Mouse (Mus musculus) gastrocnemius, postnatal 25 days (tissue): ENCODE measurements around the gene Olfr17. TPM values are rescaled to one million over a fixed set of nuclear protein-coding genes. Genes with fewer than 3 reads are reported as not detected.
"Not testable (repeated sequence)": the region's sequence is repeated elsewhere in the genome, so short reads cannot be mapped to it uniquely, and the experiment has no call there.

Source experiments
- DNase-seq: peaks from one replicate; pipeline ENCODE4 v3.0.0; 2022
- long read RNA-seq, 2 experiments: library from polyadenylated mRNA; stranded (forward); transcript quantifications; one replicate each; pipeline ENCODE4 v2.0.0; 2021
- total RNA-seq, 2 experiments: library from RNA; stranded (reverse); gene quantifications; 1 replicate in 1 of 2; 2 replicates in 1 of 2; pipeline ENCODE4 v1.2.3; 2021

The Olfr17 gene
- total RNA-seq: not detected
- long read RNA-seq, experiment 1: 0 reads
- long read RNA-seq, experiment 2: 0 reads

- no peak for DNase-seq
These were observed at the start of gene Olfr17 for GRCm38 (mm10) chr7:107092920-107093319. Gene Olfr17, plus strand, starts transcription at chr7:107093220.

- no peak for DNase-seq
These were observed 48.6 kb upstream of the Olfr17 start for GRCm38 (mm10) chr7:107044407-107044806.

GRCm38 (mm10) chr7:107045833-107046232 is 47.2 kb upstream of the Olfr17 start:
- DNase-seq: no peak

GRCm38 (mm10) chr7:107047578-107047977 is 45.4 kb upstream of the Olfr17 start:
- DNase-seq: no peak

GRCm38 (mm10) chr7:107070681-107071080 is 22.3 kb upstream of the Olfr17 start, which contains the start of gene Olfr714:
Gene Olfr714, plus strand, starts transcription at chr7:107070981.
- DNase-seq: no peak

GRCm38 (mm10) chr7:107110269-107110668 is 17.2 kb downstream of the Olfr17 start, which contains the start of gene Olfr715b:
Gene Olfr715b, minus strand, starts transcription at chr7:107110369.
- DNase-seq: not testable (repeated sequence)

GRCm38 (mm10) chr7:107130983-107131382 is 38.0 kb downstream of the Olfr17 start, which contains the start of gene Olfr715:
Gene Olfr715, minus strand, starts transcription at chr7:107131083.
- DNase-seq: not testable (repeated sequence)

- DNase-seq: not testable (repeated sequence)
These were observed 45.0 kb downstream of the Olfr17 start, which contains the start of gene Olfr716 for GRCm38 (mm10) chr7:107138027-107138426. Gene Olfr716, plus strand, starts transcription at chr7:107138327.

Other genes with a start within 250 kb of the Olfr17 start
- not detected for gene Olfr703, start 249.9 kb upstream of the Olfr17 start, total RNA-seq
- gene Olfr704, start 230.0 kb upstream of the Olfr17 start, total RNA-seq: not detected
- gene Olfr705, start 216.3 kb upstream of the Olfr17 start, total RNA-seq: not detected
- not detected for gene Olfr706, start 205.1 kb upstream of the Olfr17 start, total RNA-seq
- not detected for gene Olfr707, start 192.0 kb upstream of the Olfr17 start, total RNA-seq
- not detected for gene Olfr1532-ps1, start 185.2 kb upstream of the Olfr17 start, total RNA-seq
- not detected for gene Olfr709-ps1, start 161.0 kb upstream of the Olfr17 start, total RNA-seq
- not detected for gene Olfr710, start 144.9 kb upstream of the Olfr17 start, total RNA-seq
- not detected for gene Olfr6, start 129.3 kb upstream of the Olfr17 start, total RNA-seq
- gene Olfr711, start 117.8 kb upstream of the Olfr17 start, total RNA-seq: not detected
- not detected for gene Olfr2, start 87.1 kb upstream of the Olfr17 start, total RNA-seq
- gene Olfr713, start 62.0 kb upstream of the Olfr17 start, total RNA-seq: not detected
- gene Olfr714, start 22.2 kb upstream of the Olfr17 start, total RNA-seq: not detected
- not detected for gene Olfr715b, start 17.1 kb downstream of the Olfr17 start, total RNA-seq
- not detected for gene Olfr715, start 37.9 kb downstream of the Olfr17 start, total RNA-seq
- gene Olfr716, start 45.1 kb downstream of the Olfr17 start, total RNA-seq: not detected
- gene Nlrp14, start 73.8 kb downstream of the Olfr17 start, total RNA-seq: not detected
- not detected for gene Rbmxl2, start 116.2 kb downstream of the Olfr17 start, total RNA-seq